Mouse (Mus musculus) thymus, adult 2 months (tissue): ENCODE data around the gene Fcgr1. TPM values are rescaled to one million over a fixed set of nuclear protein-coding genes. Genes with fewer than 3 reads are reported as not detected.

Experiments
- DNase-seq: peaks from one replicate; pipeline ENCODE4 v3.0.0; 2021
- H3K27ac ChIP-seq: fragments of 200-500 bp; 2 replicates; pipeline ENCODE4 v1.5.1; 2012; ENCODE audit warnings: low read length, control low read depth; ENCODE audit not compliant: control insufficient read depth, insufficient read depth
- H3K27me3 ChIP-seq: fragments of 200-500 bp; 2 replicates; pipeline ENCODE4 v1.6.1; 2012; ENCODE audit warnings: mild to moderate bottlenecking, low read length, moderate library complexity, mixed read lengths; ENCODE audit not compliant: control insufficient read depth, insufficient read depth
- H3K36me3 ChIP-seq: fragments of 200-500 bp; 2 replicates; pipeline ENCODE4 v1.6.1; 2012; ENCODE audit warnings: mild to moderate bottlenecking, low read length, moderate library complexity; ENCODE audit not compliant: control insufficient read depth, insufficient read depth
- H3K4me1 ChIP-seq: fragments of 200-500 bp; replicated peaks from 2 replicates; pipeline ENCODE4 v1.6.1; 2012; ENCODE audit warnings: low read length; ENCODE audit not compliant: control insufficient read depth, insufficient read depth
- H3K4me3 ChIP-seq: fragments of 200-500 bp; 2 replicates; pipeline ENCODE4 v1.5.1; 2012; ENCODE audit warnings: mild to moderate bottlenecking, low read length, control low read depth, moderate library complexity; ENCODE audit not compliant: control insufficient read depth, insufficient read depth
- CTCF ChIP-seq: fragments of 200-500 bp; IDR thresholded peaks from 2 replicates; pipeline ENCODE4 v1.5.1; 2012; ENCODE audit warnings: mild to moderate bottlenecking, control low read depth, low read length, moderate library complexity, borderline replicate concordance; ENCODE audit not compliant: control insufficient read depth, poor library complexity, insufficient read depth; ENCODE audit errors: extremely low read depth
- POLR2A ChIP-seq: fragments of 200-500 bp; IDR thresholded peaks from 2 replicates; pipeline ENCODE4 v1.6.1; 2012; ENCODE audit warnings: mild to moderate bottlenecking, low read length, control low read depth, moderate library complexity; ENCODE audit not compliant: control insufficient read depth, poor library complexity, insufficient read depth; ENCODE audit errors: extremely low read depth
- WGBS: fragments of 180-500 bp; shearing (Covaris S2); methylation state at CpG from one replicate; pipeline ENCODE4 v1.1.7; 2018; 5-methylcytosine and 5-hydroxymethylcytosine counted together
- polyA plus RNA-seq: library from polyadenylated mRNA; depleted of rRNA; stranded (reverse); fragments of >200 nt; gene quantifications from 2 replicates; pipeline ENCODE4 v1.2.3, GENCODE M21; 2012

The Fcgr1 gene
- polyA plus RNA-seq, 1 experiment: 6.8 TPM

DNA sequence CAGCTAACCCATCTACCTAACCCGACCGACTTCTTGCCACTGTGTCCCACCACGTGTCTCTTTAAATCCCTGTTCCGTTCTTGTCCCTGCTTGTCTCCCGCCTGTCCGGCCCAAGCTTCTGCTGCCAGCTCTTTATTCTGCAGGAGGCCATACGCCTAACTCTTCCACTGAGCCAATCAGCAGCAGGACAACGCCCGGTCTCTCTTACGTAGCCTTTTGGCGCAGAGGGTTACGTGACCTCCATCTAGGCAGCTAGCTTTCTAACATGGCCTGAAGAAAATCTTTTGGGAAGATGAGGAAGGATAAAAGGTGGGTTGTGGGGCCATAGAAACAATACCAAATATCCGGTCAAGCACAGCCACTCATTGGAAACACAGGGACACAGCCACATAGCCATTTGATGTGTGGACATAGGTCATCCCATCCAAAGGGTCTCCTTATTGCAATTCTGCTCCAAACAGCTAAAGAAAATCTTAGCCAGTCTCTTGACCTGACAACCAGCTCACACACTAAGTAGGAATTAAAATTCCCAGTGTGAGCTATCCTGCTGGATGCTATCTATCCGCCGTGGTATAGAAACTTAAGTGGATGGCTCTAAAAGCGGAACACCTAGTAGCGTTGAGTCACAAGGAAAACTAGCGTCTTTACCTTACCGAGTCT, 31.4 kb downstream of the Fcgr1 start:
- TF ChIP-seq CTCF (no peak), POLR2A (no peak)
- H3K27ac ChIP-seq: peak overlapping the region; percentile 76
- no peaks in the 10 kb centered on the region for H3K27me3 ChIP-seq
- H3K4me3 ChIP-seq: peak overlapping the region; percentile 58
- WGBS: under 1% methylated on average over 19 of the region's 19 CpGs
- DNase-seq: peak; percentile 53
- no peaks in the 10 kb centered on the region for H3K36me3 ChIP-seq
- H3K4me1 ChIP-seq: peaks cover 12% of the 10 kb centered on the region

DNA sequence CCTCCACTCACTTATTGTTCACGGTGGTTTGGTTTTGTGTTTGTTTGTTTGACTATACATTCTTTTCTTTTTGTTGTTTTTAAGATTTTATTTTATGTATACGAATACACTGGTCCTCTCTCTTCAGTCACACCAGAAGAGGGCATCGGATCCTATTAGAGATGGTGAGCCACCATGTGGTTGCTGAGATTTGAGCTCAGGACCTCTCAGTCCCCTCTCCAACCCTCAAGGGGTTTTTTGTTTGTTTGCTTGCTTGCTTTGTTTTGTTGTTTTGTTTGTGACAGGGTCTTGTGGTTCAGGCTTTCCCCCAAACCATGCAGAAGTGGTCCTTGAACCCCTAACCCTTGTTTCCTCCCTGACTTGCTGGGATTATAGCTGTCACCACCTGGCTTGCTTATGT, 32.1 kb downstream of the Fcgr1 start:
- Histone ChIP-seq H3K36me3 (no peaks in the 10 kb centered on the region), H3K4me3 (no peak overlapping the region), H3K4me1 (peaks cover 12% of the 10 kb centered on the region), H3K27me3 (no peaks in the 10 kb centered on the region), H3K27ac (no peak overlapping the region)
- no peak for DNase-seq
- TF ChIP-seq POLR2A (no peak), CTCF (no peak)
- 56% methylated on average over 3 of the region's 3 CpGs for WGBS

DNA sequence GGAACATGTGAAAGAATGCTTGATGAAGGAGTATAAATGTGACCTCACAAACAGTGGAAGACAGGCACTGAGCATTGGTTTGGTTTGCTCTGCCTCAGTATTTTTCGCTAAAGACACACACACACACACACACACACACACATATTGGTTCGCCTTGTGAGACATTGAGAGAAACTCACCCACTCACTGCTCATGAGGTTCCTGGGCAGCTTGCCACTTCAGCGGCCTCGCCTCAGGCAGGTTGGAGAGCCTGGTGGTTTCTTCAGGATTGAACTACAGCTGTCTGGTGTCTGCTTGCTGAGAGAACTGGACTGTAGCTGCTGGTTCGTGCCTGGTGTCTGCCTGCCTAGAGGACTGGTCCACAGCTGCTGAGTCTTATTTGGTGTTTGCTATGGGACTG, 33.5 kb downstream of the Fcgr1 start:
- TF ChIP-seq CTCF: no peak
- Histone ChIP-seq H3K4me3 (no peak overlapping the region), H3K4me1 (peaks cover 14% of the 10 kb centered on the region), H3K27ac (no peak overlapping the region), H3K36me3 (no peaks in the 10 kb centered on the region), H3K27me3 (no peaks in the 10 kb centered on the region)
- 97% methylated on average over 5 of the region's 5 CpGs for WGBS
- DNase-seq: no peak

DNA sequence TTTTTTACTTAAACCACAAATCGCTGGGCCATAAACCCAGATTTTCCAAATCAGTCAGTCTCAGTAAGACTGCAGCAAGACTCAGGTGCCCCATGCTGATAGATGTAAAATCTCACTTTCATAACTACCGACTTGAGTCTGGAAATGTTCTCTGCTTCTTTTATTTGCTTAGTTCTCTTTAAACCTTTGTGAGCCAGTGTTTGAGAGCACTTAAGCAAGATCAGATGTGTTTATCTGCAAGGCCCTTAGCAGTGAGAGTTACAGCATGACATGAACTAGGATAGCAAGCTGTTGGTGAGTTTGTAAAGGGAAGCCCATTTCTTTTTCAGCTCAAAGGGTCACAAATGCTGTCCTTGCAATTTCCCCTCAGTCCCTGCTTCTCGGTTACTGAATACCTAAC, 36.6 kb downstream of the Fcgr1 start:
- WGBS: 92% methylated on average over 3 of the region's 3 CpGs
- Histone ChIP-seq H3K4me1 (peaks cover 9% of the 10 kb centered on the region), H3K4me3 (no peak overlapping the region), H3K27me3 (no peaks in the 10 kb centered on the region), H3K36me3 (no peaks in the 10 kb centered on the region), H3K27ac (no peak overlapping the region)
- no peak for TF ChIP-seq CTCF
- no peak for TF ChIP-seq POLR2A
- no peak for DNase-seq

DNA sequence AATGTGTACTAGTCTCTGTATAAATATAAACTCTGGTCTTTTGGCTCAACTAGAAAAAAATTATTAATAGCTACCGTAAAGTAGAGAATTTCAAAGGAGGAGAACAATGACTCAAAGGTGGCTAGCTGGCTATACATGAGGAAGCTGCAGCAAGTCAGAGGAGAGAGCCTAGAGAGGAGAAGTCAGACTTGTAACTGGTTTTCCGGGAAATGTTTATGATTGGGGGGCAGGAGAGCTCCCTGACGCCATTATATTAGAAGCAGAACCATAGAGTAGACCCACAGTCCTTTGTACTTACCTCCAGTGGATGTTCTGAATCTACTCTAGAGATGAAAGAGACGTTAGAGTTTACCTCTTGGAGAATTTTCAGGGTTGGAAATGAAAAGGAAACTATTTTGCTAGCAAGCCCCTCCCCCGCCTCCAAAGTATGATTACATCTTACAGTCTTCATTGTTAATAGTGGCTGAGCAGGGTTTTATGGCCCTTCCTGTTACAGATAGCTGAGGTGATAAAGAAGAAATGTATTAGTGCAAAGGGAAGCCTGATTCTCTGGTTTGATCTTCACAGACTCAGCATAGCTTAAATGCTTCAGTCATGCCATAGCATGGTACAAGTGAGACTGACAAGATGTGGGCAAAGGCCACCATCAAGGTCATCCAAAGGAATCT, 37.7 kb downstream of the Fcgr1 start:
- TF ChIP-seq POLR2A (no peak), CTCF (no peak)
- DNase-seq: no peak
- 66% methylated on average over 5 of the region's 5 CpGs for WGBS
- Histone ChIP-seq H3K4me1 (peaks cover 3% of the 10 kb centered on the region; the same call in 1 of the 2 replicates), H3K36me3 (no peaks in the 10 kb centered on the region), H3K4me3 (no peak overlapping the region), H3K27ac (no peak overlapping the region), H3K27me3 (no peaks in the 10 kb centered on the region)

DNA sequence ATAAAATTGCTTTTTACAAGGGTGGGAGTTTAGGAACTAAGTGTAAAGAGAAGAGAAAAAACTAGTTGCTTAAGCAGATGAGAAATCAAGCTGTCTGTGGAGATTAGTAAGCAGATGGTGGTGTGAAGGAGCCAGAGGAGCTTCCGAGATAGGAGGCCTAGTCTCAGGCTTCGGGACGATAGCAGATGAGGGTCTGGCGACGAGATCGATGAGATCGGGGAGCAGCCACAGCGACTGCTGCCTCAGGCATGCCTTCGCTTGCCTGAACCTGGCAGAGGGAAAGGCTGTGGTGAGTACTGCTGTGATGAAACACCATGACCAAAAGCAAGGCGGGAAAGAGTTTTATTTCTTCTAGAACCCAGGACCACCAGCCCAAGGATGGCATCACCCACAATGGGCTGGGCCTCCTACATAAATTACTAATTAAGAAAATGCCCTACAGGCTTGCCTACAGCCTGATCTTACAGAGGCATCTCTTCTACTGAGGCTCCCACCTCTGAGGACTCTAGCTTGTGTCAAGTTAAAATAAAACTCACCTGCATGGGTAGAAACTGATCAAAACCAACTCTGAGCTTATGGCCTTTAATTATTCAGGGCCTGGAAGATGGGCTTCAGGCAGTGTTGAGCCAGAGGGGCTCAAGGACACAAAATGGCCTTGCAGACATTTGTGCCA, 39.0 kb downstream of the Fcgr1 start:
- no peaks in the 10 kb centered on the region for H3K36me3 ChIP-seq
- H3K27ac ChIP-seq: no peak overlapping the region
- TF ChIP-seq CTCF: no peak
- TF ChIP-seq POLR2A: no peak
- no peak overlapping the region for H3K4me3 ChIP-seq
- H3K27me3 ChIP-seq: no peaks in the 10 kb centered on the region
- 92% methylated on average over 10 of the region's 10 CpGs for WGBS
- peaks cover 8% of the 10 kb centered on the region for H3K4me1 ChIP-seq
- DNase-seq: no peak

DNA sequence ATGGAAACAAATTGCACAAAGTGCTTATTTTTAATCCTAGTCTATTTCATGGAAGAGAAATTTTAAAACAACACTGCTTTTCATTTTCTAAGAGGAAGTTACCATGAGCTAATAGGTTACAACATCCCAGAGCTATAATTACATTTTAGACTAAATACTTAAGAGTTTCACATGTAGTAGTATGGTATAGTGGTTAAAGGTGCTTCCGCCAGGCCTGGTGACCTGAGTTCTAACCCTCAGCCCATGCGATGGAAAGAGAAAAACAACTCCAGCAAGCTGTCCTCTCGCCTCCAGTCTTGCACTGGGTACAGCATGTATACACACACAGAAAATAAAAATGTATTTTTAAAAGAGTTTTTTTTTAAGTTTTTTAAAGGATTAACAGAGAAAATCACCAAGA, 42.0 kb downstream of the Fcgr1 start:
- Histone ChIP-seq H3K27ac (no peak overlapping the region), H3K27me3 (no peaks in the 10 kb centered on the region), H3K4me1 (peaks cover 17% of the 10 kb centered on the region), H3K36me3 (no peaks in the 10 kb centered on the region), H3K4me3 (no peak overlapping the region)
- TF ChIP-seq CTCF: no peak
- TF ChIP-seq POLR2A: no peak
- DNase-seq: no peak
- 66% methylated on average over 3 of the region's 3 CpGs for WGBS
